Mouse (Mus musculus) frontal cortex, adult (tissue): ENCODE results near the gene Slc30a6.

Experiments used
- ATAC-seq: cut with Nextera tagmentation; 2 replicates; pipeline ENCODE4 v1.9.2; 2017; ENCODE audit warnings: mild to moderate bottlenecking, moderate library complexity, mixed read lengths; ENCODE audit not compliant: low TSS enrichment

Slc30a6 gene

DNA sequence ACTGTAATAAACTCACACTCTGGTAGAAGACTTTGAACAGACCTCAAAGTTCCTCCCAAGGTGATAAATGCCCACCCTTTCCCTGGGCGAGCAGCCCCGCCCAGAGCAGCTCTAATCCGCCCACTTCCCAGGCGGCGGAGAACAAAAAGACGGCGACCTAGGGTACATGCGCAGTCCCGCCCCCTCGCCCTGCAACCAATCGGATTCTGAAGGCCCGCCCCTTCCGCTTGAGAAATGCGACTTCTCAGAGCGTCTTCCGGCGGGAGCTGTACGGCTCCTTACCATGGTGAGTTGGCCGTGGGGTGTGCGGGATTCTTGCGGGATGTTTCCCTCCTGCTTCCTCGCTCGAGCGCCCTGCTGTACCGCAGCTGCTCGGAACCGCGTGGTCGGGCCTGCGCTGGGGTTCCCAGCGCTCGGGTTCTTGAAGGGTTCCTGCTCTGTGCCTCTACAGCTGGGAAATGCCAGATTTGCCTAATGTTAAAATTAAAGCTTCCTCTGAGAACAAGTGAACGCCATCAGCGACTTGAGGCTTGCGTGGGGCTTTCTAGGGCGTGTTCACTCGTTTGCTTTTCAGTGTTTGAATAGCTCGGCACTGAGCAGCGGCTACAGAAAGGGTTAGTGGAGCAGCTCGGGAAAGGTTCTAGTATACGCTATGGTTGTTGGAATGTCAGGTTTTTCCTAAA, at the start of gene Slc30a6:
Gene Slc30a6, plus strand, starts transcription at position 226 of the 683 bp plus-strand sequence.
- peak; percentile 98 for ATAC-seq

DNA sequence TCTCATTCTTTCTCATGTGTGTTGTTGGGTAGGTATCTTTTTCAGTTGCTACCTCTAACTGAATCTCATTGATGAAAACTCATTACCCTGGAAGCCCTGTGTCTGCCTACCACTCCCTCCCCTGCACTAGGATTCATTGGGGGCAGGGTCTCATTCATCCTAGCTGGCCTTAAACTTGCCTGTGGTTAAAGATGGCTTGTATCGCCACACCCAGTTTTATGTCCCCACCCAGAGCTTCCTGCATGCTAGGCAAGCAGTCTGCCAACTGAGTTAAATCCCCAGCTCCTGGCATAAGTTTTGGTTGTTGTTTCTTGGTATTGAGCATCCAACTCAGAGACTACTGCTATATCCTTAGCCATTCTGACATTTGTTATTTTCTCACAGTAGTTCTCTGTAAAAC, 31.8 kb upstream of the Slc30a6 start:
- no peak for ATAC-seq

DNA sequence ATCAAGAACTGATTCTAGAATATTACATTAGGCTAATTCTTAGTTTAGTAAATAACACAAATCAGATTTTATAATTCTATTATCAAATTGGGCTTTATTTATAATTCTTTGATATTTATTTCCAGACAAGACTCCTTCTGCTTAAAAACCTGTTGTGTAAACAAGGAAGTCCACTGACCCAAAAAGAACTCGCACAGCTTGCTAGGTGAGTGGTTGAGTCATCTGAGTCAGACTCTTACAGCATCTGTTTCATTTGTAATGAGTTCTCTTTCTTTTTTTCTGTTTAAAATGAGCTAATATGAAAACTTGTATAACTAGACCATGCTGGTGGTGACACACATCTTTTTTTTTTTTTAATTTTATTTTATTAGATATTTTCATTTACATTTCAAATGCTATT, 18.5 kb upstream of the Slc30a6 start:
- no peak for ATAC-seq

DNA sequence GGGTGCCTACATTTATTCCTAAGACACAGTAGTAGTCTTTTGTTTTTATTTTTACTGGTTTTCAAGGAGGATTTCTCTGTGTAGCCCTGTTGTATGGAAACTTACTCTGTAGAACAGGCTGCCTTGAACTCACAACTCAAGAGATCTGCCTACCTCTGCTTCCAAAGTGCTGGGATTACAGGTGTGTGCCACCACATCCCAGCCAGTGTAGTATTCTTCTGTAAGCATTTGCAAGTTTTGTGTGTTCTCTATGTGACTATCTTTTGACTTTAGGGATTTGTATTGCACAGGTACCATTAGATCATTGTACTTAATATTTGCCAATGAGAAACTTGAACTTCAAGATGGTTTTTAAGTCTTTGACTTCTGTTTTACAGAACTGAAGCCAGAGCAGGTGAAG, 8.8 kb upstream of the Slc30a6 start:
- ATAC-seq = no peak

DNA sequence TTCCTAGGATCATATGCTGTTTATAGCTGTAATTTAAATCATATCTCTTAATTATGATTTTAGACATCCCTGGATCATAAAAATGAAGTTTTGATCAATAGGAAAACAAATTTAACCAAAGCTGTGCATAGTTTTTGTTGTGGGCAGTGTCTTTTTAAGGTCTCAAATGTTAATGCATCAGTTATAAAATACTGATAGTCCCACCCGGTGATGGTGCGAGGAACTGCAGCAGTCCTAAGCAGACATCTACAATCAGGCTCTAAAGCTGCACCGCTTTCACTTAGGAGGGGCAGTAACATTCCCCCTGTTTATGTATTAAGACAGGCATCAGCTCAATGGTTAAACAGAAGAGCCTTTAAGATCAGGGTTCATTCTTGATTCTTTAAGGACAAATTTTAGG, 5.6 kb upstream of the Slc30a6 start:
- ATAC-seq = no peak

DNA sequence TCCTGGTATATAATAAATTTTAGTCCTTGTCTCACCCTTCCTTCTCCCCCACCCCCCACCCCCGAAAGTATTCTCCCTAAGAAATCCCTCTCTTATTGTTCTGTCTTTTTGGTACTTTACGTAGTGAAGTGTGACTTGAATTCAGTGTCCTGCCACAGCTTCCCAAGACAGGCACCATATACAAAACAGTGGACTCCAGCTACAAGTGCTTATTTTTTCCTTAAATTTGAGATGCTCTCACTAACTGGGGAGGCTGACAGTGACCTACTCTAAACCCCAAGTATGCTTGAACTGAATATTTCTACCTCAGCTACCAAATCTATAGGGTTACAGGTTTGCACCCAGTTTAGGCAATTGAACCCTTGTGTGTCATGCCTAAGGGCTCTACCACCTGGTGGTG, 1.0 kb upstream of the Slc30a6 start:
- no peak for ATAC-seq

DNA sequence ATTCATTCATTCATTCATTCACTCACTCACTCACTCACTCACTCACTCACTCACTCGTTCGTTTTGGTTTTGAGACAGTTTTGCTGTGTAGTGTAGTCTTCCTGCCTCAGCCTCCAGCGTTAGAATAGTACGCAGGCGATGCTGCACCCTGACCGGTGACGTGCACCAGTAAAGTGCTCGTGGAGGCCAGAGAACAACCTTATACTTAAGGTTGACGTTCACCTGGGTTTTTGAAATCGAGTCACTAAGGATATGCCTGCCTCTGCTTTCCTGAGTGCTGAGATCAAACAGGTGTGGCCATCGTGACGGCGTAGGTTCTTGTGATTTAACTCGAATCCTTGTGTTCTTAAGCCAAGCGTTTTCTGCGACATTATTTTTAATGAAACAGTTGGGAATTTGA, 553 bp upstream of the Slc30a6 start:
- peak; percentile 20 for ATAC-seq

DNA sequence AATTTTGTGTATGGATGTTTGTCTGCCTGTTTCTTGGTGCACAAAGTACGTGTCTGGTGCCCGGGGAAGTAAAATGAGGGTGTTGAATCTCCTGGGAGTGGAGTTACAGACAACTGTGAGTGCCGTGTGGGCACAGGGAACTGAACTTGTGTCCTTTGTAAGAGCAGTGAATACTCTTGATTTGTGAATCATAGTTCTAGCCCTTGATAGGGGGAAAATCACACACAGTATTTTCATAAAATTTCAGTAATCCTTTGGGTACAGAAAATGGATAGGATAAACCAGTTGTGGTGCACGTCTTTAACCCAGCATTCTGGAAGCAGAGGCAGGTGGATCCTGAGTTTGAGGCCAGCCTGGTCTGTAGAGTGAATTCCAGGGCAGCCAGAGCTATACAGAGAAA, 1.4 kb downstream of the Slc30a6 start:
- no peak for ATAC-seq

DNA sequence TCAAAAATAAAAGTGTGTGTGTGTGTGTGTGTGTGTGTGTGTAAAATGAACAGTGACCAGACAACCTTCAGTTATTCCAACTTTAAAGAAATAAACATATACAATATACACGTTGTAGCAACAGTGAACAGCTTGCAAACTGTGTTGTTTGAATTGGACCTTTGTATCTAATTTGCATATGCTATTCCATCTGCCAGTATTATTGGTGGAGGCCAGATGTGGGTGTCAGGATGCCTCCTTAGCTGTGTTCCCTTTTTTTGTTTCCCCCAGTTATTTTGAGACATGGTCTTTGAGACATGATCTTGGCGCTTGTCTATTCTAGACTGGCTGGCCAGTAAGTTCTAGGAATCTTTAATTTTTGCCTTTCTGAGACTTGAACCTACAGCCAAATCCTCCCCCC, 1.8 kb downstream of the Slc30a6 start:
- no peak for ATAC-seq

DNA sequence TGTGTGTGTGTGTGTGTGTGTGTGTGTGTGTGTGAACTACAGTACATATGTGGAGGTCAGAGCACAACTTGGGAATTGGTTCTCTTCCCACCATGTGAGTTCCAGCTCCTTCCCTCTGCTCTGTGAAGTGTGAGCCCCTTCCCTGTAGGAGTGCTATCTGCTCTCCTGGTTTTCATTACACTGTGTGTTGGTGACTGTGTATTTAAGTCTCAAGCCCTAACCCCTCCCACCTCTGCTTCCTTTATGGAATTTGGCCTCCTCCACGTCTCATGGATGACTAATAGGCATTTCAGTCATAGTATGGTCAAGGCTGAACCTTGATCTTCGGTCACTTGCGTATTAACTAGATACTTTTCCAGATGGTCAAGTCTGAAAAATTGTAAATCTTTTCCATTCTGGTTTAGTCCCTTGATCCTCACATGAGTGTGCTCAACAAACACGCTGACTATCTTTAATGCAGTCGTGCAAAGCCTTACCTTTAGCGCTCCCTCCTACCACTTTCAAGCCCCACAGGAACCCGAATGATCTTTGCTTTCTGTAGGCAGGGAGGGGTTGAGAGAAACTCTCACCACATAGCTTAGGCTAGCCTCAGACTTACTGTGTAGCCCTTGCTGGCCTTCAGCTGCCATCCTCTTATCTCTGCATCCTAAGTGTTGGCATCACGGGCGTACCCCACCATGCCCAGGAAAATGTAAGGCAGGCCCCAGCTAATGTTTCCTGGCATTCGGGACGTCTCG, 7.2 kb downstream of the Slc30a6 start:
- no peak for ATAC-seq

DNA sequence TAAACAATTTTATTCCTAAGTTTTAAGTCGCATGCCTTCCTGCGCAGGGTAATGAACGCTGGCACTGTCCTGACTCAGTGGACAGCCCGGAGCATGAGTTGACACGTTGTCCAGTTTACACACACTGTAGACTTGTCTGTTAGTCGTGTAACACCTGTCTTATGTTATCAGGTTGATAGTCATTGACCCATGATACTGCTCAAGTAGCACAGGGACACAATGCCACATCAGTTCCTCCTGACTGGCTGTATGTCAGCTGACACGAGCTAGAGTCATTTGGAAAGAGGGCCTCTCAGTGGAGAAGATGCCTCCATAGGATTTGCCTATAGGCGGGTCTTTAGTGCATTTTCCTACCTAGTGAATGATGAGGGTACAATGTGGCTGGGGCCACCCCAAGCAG, 11.1 kb downstream of the Slc30a6 start:
- no peak for ATAC-seq

DNA sequence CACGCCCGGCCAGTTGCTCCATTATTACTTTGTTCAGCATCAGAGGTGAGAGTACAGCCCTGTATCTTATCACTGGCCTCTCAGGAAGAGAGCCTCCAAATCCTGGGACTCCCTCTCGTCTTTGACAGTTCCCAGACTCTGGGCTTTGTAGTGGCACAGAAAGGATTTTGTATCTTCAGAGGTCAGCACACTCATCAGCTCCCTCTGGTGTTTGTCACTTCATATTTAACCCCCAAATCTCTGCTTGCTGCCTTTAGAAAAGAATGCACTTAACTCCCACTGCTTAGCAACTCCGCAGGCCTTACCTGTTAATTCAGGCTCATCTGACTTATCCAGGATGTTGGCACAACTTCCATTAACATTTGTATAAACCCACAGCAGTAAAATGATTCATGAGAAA, 14.3 kb downstream of the Slc30a6 start:
- ATAC-seq = no peak

DNA sequence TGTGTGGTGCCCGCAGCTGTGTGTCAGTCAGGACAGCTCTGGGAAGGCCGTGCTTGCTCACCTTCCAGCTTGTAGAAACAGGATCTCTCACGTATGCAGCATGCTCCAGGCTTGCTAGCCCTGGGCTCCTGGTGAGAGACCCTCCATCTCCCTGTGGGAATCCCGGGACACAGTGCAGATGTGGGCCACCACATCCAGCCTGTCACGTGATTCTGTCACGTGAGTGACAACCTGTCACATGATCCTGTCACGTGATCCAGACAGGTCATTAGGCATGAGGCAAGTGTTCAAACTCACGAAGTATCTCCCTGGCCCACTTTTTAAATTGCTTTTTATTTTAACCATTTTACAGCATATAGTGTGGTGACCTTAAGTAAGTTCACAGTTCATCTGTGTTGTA, 17.9 kb downstream of the Slc30a6 start:
- no peak for ATAC-seq

DNA sequence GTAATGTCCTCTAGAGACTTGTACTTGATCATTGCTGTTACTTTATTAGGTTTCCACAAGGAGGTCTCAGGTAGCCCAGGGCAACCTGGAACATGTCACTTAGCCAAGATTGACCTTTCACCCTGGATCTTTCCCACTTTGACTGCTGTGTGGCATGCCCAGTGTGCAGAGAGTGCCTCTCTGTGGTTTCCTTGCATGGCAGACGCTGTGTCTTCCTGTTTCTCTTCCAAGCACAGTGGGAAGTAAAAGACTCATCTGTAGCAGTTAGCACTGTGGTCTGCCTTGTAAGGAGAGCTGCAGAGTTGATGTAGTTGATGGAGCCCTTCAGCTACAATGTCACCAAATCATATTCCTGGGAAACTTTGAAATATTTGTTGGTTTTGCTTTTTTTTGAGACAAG, 19.3 kb downstream of the Slc30a6 start:
- no peak for ATAC-seq

DNA sequence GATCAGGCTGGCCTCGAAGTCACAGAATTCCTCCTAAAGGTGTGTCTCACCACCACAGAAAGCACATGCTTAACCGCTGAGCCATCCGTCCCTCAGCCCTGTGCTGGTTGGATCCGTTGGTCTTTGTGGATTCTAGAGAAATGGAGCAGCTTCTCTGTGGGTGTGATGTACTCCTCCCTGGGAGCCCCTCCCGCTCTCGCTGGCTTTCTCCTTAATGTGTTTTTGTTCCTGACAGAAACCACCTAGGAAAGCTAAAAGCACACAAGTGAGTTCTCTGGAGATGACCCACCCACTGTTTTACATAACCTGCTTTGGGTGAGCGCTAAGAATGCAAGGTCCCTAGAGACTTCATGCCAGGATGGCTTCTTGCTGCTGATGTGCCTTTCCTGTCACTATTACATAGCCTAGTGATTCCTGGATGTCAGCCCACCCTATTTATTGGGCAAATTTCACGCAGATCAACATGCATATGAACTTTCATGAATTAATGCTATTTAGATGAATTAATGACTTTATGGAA, 21.5 kb downstream of the Slc30a6 start:
- peak; percentile 90 for ATAC-seq

DNA sequence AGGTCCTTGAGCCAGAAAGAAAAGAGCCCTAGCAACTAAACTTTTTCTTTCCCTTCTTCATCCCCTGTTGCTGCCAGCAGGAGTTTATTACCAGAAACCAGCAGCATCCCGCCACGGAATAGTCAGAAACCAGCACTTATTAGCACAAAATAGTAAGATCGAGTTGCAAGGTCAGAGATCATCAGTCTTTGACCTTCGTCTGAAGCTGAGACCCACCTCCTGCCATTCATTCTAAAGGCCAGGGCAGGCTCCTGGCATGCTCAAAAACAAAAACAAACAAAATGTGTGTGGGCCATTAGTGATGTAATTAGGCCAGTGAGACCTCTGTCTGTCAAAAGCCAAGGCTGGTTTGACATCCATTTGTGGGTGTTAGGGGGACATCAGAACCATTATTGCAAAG, 22.8 kb downstream of the Slc30a6 start:
- no peak for ATAC-seq

DNA sequence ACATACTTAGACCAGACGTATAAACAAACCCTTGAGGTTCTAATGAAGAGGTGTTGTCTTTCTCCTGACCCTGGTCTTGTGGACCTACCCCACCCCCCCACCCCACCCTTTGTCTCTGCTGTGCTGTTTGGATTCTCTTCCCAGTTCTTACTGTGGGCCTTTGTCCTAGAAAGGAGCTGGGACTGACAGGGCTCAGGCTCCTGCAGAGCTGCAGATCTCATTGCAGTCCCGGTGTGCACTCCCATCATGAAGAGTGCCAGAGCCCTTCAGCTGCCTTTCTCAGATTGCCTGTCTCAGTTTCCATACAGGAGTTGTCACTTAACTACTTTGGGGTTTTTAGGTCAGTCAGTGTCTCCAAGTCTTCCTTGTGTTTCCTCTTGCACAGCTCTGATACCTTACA, 25.2 kb downstream of the Slc30a6 start:
- ATAC-seq = no peak

DNA sequence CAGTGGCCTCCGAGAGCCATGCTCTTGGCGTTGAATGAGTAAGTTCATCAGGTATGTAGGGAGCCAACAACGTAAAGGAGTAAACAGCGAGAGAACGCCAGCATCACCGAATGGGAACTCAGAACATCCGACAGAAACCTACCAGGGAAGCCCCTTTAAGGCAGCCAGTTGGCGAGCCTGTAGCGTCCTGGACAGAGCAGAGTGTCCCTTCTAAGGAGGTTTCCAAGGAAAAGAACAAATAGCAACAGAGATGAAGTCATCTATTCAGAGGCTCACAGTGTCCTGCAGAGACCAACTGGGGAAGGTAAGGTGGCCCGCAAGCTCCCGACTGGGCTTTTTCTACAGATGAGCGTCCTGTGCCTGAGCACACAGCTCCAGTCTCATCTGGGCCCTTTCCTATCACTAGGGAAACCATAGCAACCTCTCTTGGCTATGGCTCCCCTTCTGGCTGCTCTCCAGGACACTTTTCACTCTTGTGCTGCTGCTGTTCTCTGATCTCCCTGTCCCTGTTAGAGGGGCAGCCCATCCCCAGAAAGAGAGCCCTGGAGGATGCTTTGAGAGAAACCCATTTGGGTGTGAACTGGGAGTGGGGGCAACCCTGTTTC, 29.1 kb downstream of the Slc30a6 start:
- ATAC-seq = no peak; the same call in 1 of the 2 replicates

DNA sequence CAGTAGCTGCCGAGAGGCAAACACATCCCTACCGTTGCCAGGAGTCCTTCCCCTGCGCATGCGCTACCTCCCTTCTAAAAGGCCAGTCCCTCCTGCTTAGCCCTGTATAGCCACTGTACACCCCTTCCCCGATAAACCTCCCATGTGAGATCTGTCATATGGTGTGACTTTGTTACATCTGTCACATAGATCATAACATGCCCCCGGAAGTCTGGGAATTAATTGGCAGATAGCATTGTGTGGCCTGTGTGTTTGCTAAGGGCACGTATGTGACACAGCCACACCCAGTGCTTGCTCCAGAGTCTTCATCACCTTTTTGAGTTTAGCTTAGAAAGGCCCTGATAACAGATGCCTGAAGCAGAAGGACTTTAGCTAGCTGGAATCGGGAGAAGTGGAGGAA, 34.7 kb downstream of the Slc30a6 start:
- no peak for ATAC-seq

DNA sequence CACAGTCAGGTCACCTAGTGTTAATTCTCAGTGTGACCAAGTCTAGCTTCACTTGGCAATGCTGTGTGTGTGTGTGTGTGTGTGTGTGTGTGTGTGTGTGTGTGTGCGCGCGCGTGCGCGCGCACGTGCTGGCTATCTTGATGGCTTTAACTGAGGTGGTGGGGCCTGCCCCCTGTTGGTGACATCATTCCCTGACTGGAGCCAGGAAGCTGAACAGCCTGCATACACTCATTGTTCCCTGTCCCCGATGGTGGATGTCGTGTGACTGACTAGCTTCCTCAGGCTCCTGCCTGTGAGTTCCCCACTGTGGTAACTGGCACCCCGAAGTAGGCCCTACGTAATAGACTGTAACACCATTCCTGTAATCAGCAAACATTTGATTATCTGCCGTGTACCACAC, 36.1 kb downstream of the Slc30a6 start:
- no peak; the same call in 1 of the 2 replicates for ATAC-seq

DNA sequence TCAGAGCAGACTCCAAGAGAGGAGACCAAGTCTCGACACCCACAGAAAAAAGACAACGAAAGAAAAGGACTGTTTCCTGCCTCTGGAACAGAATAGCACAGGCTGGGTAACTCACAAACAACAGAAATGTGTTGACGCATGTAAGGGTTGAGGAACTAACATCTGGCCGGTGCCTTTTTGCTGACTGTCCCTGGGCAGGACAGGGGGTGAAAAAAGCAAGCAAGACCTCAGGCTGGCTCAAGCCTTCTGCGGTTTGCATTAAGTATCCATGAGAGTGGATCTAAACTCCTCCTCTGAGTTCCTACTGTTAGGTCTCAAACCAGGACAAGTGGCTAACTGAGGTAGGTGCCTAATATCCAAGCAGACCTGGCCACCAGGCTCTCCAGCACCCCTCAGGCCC, 37.2 kb downstream of the Slc30a6 start:
- no peak for ATAC-seq

DNA sequence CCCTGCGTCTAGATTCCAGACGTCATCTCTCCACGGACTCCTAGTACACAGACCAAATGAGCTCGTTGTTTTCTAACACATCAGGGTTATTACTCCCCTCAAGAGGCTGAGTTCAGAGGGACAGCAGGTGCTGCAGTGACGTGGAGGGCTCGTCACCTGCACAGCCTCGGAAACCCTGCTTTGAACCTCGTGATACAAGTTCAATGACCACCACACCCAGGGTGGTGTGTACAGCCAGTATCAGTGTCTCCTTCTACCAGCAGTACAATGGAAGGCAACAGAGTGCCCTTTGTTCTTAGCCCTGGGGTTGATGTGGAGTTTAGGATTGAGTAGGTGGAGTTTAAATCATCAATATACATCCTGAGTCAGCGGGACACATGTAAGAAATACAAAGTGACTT, 42.4 kb downstream of the Slc30a6 start:
- no peak for ATAC-seq

DNA sequence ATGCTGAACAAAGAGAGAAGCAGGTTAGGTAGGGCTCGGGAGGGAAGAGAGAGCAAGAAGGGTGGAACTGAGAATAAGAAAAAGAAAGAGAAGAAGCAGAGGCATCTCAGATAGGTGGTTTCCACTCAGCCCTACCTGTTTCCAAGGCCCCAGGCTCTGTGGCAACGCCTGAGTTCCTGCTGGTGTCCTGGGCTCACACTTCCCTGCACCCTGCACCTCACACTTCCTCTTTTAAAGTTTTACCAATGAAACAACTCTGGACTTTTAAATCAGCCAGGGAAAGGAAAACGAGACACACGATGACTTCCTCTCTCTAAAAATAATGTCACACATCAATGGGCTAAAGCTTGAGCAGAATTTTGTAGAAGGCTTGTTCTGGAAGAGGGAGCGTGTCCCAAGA, 45.1 kb downstream of the Slc30a6 start:
- no peak for ATAC-seq
